Mouse (Mus musculus): ENCODE data around the gene Batf3.
A peak's percentile ranks its signal among the peaks of the same experiment; 100 is the strongest.

The Batf3 gene

DNA sequence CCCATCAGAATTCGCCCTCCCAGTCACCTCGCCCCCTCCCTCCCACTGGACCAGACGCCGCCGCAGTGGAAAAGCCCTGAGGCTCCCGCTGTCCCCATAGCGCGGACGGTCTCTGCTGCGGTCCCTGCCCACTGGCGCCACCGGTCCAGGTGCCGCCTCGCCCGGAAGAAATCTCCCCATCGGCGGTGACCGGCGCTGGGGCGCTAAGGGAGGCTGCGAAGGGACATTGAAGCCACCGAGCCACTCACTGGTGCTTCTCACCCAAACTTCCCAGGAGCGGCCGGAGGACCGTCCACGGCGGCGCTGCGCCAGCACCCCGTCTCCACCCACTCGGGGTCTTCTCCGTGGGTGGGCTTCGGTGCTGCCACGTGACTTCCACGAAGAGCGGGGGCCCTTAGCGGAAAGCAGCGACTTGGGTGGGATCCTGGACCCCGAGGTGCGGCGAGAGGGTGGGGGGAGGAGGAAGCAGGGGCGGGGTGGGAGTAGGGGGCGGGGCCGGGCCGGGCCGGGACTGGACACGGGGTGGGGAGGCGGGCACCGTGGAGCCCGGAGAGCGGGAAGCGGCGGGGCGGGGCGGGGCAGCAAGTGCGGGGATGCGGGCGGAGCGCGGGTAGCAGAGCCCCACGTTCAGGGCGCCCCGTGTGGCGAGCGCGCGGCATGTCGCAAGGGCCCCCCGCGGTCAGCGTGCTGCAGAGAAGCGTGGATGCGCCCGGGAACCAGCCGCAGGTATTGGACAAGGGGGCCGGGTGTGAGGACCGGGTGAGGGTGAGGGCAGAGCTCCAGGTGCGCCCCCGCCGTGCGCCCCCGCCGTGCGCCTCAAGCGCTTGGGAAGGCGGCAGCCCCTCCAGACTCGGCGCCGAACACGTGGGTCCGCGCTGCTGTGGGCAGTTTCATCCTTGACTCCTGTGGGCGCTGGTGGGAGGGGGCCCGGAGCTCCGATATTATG, at the start of gene Batf3:
Gene Batf3, plus strand, starts transcription at position 46 of the 946 bp plus-strand sequence.
- DNase-seq (ENCODE audit: low spot score in 2 of 2) = no peak

GRCm38 (mm10) chr1:191053555-191053954, 44.1 kb upstream of the Batf3 start:
- no peak for DNase-seq (ENCODE audit: low spot score in 2 of 2)

DNA sequence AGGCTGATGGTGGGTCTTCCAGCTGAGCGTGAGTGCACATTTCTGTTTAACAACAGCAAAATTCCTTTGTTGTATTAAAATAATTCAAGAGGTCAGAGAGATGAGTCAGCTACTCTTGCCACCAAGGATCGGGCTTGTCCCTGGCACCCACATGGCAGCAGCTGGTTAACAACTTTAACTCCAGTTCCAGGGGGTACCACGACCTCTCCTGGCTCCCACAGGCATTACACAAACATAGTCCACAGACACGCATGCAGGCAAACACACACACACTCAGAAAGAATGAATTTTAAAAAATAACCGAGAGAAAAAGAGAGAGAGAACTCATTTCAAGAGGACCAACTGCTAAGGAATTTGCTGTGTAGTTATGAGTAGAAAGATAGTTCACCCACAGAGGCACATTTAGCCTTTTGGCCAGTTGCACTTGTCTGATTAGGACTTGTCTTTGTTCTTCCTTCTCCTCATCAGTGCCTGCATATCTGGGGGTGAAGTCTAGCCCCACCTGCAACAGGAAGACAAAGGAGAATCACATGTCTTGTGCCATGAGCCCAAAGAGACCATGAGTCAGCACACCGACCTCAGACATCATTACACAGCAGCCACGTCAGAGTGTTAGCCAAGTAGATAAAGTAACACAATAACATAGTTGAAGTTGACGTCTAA, 42.6 kb upstream of the Batf3 start:
- no peak for DNase-seq (ENCODE audit: low spot score in 2 of 2)

- DNase-seq (ENCODE audit: low spot score in 2 of 2) = no peak
These were observed 42.1 kb upstream of the Batf3 start for GRCm38 (mm10) chr1:191055533-191055873.

GRCm38 (mm10) chr1:191057461-191057860, 40.2 kb upstream of the Batf3 start:
- DNase-seq (ENCODE audit: low spot score in 2 of 2) = no peak

DNA sequence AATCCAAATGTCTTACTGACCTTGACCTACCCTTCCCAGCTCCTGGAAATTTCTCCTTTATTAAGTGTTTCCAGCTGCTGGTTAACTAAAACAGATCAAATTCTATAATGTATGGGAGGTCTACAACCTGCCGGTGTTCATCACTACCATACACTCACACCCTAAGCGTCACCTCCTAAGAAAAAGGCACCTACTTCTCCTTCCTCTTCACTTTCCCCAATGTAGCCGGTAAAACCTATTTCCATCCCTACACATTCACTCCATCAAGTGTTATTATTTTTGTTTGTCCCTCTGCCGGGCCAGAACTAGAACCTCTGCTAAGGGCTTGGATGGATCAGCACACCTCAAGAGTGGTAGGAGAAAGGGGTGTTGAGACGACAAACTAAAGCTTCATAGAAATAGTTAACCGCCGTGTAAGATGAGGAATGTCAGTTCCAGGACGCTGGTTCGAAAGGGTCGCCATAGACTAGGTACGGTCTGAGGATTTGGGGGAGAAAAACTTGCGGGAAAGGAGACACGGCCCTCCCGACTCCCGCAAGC, 35.3 kb upstream of the Batf3 start:
- DNase-seq (ENCODE audit: low spot score in 2 of 2) = no peak

GRCm38 (mm10) chr1:191062781-191063485, 34.7 kb upstream of the Batf3 start, which contains the start of the genes Tatdn3 and Nsl1:
Gene Tatdn3 (minus strand): TSS chr1:191062932.
Gene Nsl1 (plus strand): TSS chr1:191063012.
- peak; percentile 89 to 94 for DNase-seq (ENCODE audit: low spot score in 2 of 2)

DNA sequence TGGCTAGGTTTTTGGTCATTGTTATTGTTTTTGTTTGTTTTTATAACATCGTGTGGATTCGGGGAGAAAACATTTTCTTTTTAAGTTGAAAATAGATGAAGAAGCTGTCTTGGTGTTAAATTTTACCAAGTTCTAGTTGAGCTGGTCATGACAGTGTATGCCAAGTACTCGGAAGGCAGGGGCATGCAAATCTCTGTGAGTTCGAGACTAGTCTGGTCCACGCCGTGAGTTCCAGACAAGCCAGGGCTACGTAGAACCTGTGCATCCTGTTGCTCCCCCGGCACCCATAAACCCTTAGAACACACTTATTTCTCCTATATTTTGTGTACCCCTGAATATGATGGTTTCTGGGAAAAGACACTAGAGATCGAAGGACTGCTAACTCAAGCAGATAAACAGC, 33.9 kb upstream of the Batf3 start:
- DNase-seq (ENCODE audit: low spot score in 2 of 2) = no peak

- DNase-seq (ENCODE audit: low spot score in 2 of 2) = no peak
These were observed 33.1 kb upstream of the Batf3 start for GRCm38 (mm10) chr1:191064535-191064934.

DNA sequence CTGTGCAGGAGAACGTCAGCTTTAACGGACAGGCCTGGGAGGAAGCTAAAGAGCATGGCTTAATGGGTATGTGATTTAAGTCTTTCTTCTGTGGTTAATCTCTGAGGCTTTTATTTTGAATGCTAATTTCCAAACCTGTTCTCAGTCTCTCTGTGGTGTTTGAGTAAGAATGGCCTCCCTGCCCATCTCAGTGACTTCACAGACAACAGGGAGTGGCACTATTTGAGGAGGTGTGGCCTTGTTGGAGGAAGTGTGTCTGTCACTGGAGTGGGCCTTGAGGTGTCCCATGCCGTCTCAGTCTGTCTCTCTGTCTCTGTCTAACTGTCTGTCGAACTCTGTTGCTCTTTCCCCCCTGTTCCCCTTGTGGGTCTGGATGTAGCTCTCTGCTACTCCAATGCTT, 32.5 kb upstream of the Batf3 start:
- no peak for DNase-seq (ENCODE audit: low spot score in 2 of 2)

- DNase-seq (ENCODE audit: low spot score in 2 of 2) = no peak
These were observed 29.3 kb upstream of the Batf3 start for GRCm38 (mm10) chr1:191068377-191068776.

- DNase-seq (ENCODE audit: low spot score in 2 of 2) = no peak
These were observed 27.4 kb upstream of the Batf3 start for GRCm38 (mm10) chr1:191070259-191070658.

- no peak for DNase-seq (ENCODE audit: low spot score in 2 of 2)
These were observed 26.0 kb upstream of the Batf3 start for GRCm38 (mm10) chr1:191071613-191072012.

- DNase-seq (ENCODE audit: low spot score in 2 of 2) = no peak
These were observed 25.2 kb upstream of the Batf3 start for GRCm38 (mm10) chr1:191072329-191072913.

GRCm38 (mm10) chr1:191073001-191073400, 24.6 kb upstream of the Batf3 start:
- DNase-seq (ENCODE audit: low spot score in 2 of 2) = no peak

- DNase-seq (ENCODE audit: low spot score in 2 of 2) = no peak
These were observed 24.2 kb upstream of the Batf3 start for GRCm38 (mm10) chr1:191073486-191073885.

GRCm38 (mm10) chr1:191075199-191075883, 22.3 kb upstream of the Batf3 start:
- DNase-seq (ENCODE audit: low spot score in 2 of 2) = peak in 1 of 2 experiments; percentile 35

DNA sequence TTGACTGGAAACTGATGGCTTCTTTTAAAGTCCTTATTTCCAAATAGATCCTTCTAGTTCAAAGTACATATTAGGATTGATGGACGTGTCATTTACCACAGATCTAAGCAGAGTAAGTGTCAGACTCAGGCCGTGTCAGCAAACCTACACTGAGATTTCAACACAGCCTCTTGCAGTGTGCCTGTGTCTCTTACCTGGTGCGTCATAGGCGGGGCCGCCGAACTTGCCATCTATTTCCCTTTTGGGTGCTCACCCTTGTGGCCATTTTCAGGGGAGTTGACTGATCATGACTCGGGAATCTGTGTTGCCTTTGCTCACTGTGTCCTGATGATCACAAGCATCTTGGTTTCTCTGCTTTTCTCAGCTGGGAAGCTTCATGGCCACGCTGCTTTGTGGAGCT, 14.4 kb upstream of the Batf3 start:
- no peak for DNase-seq (ENCODE audit: low spot score in 2 of 2)

DNA sequence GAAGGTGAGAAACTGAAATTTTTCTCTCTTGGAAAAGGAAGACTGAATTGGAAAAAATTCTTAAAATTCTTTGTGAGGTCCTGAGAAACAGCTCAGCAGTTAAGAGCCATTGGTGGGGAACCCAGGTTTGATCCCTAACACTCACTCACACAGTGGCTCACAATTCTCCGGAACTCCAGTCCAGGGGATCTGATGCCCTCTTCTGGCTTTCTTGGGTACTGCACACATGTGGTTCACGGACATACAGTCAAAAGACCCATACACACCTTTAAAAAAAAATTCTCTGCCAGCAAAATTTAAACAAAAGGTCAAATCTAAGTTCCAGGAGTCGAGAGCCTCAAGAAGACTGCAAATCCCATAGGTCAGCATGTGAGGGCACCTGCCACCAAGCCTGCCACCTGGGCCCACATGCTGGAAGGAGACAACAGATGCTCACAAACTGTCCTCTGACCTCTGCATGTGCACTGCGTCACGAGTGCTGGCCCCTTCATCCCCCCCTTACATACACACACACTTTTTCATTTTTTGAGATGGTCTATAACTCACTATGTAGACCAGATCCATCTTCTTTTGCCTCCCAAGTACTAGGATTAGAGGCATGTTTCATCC, 12.6 kb upstream of the Batf3 start:
- peak in 1 of 2 experiments; percentile 35 for DNase-seq (ENCODE audit: low spot score in 2 of 2)

DNA sequence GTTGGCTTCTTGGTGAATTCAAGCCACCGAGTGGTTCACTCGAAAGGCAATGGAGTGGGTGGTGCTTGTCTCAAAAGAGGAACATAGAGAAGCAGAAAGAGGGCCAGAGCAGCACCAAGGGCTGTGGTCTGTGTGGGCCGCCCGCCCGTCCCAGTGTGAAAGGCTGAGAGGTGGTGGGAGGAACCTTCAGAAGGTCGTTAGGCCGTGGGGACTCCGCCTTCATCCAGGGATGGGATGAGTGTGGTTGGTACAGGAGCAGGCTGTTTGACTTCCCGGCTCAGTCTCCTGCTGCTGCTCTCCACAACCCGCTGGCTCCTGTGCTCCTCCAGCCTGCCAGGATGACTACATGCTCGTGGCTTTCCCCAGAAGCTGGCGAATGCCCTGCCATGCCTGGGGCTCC, 12.1 kb upstream of the Batf3 start:
- DNase-seq (ENCODE audit: low spot score in 2 of 2) = no peak

All from frontal cortex, postnatal 25 days (tissue).